Mouse (Mus musculus) thymus, adult 2 months (tissue): ENCODE measurements around the gene Dgka.

Experiments used
- CTCF ChIP-seq: fragments of 200-500 bp; IDR thresholded peaks from 2 replicates; pipeline ENCODE4 v1.5.1; 2012; ENCODE audit warnings: mild to moderate bottlenecking, control low read depth, low read length, moderate library complexity, borderline replicate concordance; ENCODE audit not compliant: control insufficient read depth, poor library complexity, insufficient read depth; ENCODE audit errors: extremely low read depth
- POLR2A ChIP-seq: fragments of 200-500 bp; IDR thresholded peaks from 2 replicates; pipeline ENCODE4 v1.6.1; 2012; ENCODE audit warnings: mild to moderate bottlenecking, low read length, control low read depth, moderate library complexity; ENCODE audit not compliant: control insufficient read depth, poor library complexity, insufficient read depth; ENCODE audit errors: extremely low read depth

- TF ChIP-seq POLR2A (no peak), CTCF (no peak)
Observed at GRCm38 (mm10) chr10:128699006-128699405, 45.6 kb downstream of the Dgka start.
